Mouse (Mus musculus): ENCODE measurements around the gene Sinhcaf. TPM values are rescaled to one million over a fixed set of nuclear protein-coding genes. Genes with fewer than 3 reads are reported as not detected.
"Not testable (repeated sequence)": the region's sequence is repeated elsewhere in the genome, so short reads cannot be mapped to it uniquely, and the experiment has no call there.

Sinhcaf gene
- 45.6 and 48.1 TPM in 2 replicates for polyA plus RNA-seq (2014; fragmentation: Nextera tagmentation; extraction: Ambion mirVana)

- Histone ChIP-seq H3K36me3 (replicated peaks; ENCODE audit: control insufficient read depth, insufficient read depth) (no peaks in the 10 kb centered on the region), H3K27me3 (ENCODE audit: control insufficient read depth, insufficient read depth, low read length) (no peaks in the 10 kb centered on the region), H3K4me2 (replicated peaks) (peak within 1 kb of the TSS; percentile 65), H3K9ac (peak within 1 kb of the TSS; percentile 86), H3K4me1 (replicated peaks; ENCODE audit: control insufficient read depth, insufficient read depth, low read length) (peaks cover 15% of the 10 kb centered on the region), H3K9me3 (ENCODE audit: control insufficient read depth, low read length) (no peaks in the 10 kb centered on the region), H3K27ac (peak within 1 kb of the TSS; percentile 83), H3K4me3 (replicated peaks; ENCODE audit: low read length) (peak within 1 kb of the TSS; percentile 86)
- peak; percentile 99 for DNase-seq (ENCODE audit: low spot score)
- peak; percentile 89 for ATAC-seq (ENCODE audit: low FRiP score)
- under 1% methylated on average over 41 of the region's 47 CpGs for WGBS
Observed at GRCm38 (mm10) chr6:148946409-148946742, at the start of gene Sinhcaf. Gene Sinhcaf (minus strand): TSS chr6:148946467.

- H3K4me3 ChIP-seq (replicated peaks; ENCODE audit: low read length): no peak overlapping the region
- WGBS: 60% methylated on average over 5 of the region's 5 CpGs
- no peak for ATAC-seq (ENCODE audit: low FRiP score)
- H3K9me3 ChIP-seq (ENCODE audit: control insufficient read depth, low read length): no peaks in the 10 kb centered on the region
- H3K27ac ChIP-seq: no peak overlapping the region
- no peaks in the 10 kb centered on the region for H3K27me3 ChIP-seq (ENCODE audit: control insufficient read depth, insufficient read depth, low read length)
- no peaks in the 10 kb centered on the region; the same call in 1 of the 2 replicates for H3K4me1 ChIP-seq (replicated peaks; ENCODE audit: control insufficient read depth, insufficient read depth, low read length)
- no peak overlapping the region for H3K9ac ChIP-seq
- DNase-seq (ENCODE audit: low spot score): no peak
- H3K4me2 ChIP-seq (replicated peaks): no peak overlapping the region
- H3K36me3 ChIP-seq (replicated peaks; ENCODE audit: control insufficient read depth, insufficient read depth): peaks cover 59% of the 10 kb centered on the region
Observed at GRCm38 (mm10) chr6:148994327-148994999, 48.2 kb upstream of the Sinhcaf start.

DNA sequence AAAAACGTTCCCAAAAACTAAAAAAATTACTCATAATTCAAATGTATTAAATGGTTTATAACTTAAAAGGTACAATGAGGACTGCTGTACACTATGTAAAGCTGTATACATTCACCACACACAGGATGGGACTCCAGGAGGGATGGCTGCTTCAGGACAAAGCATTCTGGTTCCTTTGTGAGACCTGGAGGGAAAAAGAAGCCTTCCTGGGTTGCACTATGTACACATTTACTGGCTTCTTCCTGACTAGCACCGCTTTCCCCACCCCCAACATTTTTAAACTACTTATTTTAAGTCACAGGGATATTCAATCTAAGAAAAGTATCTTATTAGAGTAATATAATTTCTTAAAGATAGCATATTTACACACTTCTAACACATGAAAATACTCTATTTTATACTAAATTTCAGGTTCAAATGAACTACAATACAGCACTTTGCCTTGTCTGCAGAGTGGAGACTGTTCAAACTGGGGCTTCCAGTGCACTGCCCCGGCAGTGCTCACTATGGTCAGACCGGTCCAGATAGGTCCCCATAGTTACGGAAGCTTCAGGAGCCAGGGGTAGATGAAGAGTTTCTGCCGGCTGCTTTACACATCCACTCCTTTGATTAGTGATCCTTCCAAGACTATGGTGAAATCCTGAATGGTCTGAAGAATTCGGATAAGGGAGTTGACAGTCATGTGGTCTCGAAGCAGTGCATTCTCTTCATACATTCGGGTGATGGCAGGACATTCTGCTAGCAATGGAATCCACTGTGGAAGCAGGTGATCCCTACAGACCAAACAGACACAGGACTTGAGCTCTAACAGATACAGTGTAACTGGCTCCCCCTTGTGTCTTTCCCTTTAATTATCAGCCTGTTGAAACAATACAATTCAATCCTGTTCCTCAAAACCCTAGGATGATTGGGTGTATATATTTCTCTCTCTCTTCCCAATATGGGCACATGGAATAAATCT, 47.1 kb upstream of the Sinhcaf start:
- Histone ChIP-seq H3K27ac (no peak overlapping the region), H3K9ac (no peak overlapping the region), H3K9me3 (ENCODE audit: control insufficient read depth, low read length) (no peaks in the 10 kb centered on the region), H3K4me1 (replicated peaks; ENCODE audit: control insufficient read depth, insufficient read depth, low read length) (no peaks in the 10 kb centered on the region; the same call in 1 of the 2 replicates), H3K4me3 (replicated peaks; ENCODE audit: low read length) (no peak overlapping the region), H3K4me2 (replicated peaks) (no peak overlapping the region), H3K27me3 (ENCODE audit: control insufficient read depth, insufficient read depth, low read length) (no peaks in the 10 kb centered on the region), H3K36me3 (replicated peaks; ENCODE audit: control insufficient read depth, insufficient read depth) (peaks cover 50% of the 10 kb centered on the region)
- DNase-seq (ENCODE audit: low spot score) (peak; percentile 67), ATAC-seq (ENCODE audit: low FRiP score) (peak; percentile 75; the same call in 1 of the 2 replicates)
- WGBS: 10% methylated on average over 9 of the region's 9 CpGs

GRCm38 (mm10) chr6:148992373-148993116, 46.3 kb upstream of the Sinhcaf start:
- Histone ChIP-seq H3K4me1 (replicated peaks; ENCODE audit: control insufficient read depth, insufficient read depth, low read length) (no peaks in the 10 kb centered on the region; the same call in 1 of the 2 replicates), H3K4me2 (replicated peaks) (no peak overlapping the region), H3K9ac (no peak overlapping the region), H3K27me3 (ENCODE audit: control insufficient read depth, insufficient read depth, low read length) (no peaks in the 10 kb centered on the region), H3K36me3 (replicated peaks; ENCODE audit: control insufficient read depth, insufficient read depth) (peaks cover 41% of the 10 kb centered on the region), H3K27ac (peak overlapping the region; percentile 8; the same call in 1 of the 2 replicates), H3K9me3 (ENCODE audit: control insufficient read depth, low read length) (no peaks in the 10 kb centered on the region), H3K4me3 (replicated peaks; ENCODE audit: low read length) (no peak overlapping the region)
- DNase-seq (ENCODE audit: low spot score) (no peak), ATAC-seq (ENCODE audit: low FRiP score) (no peak)
- 20% methylated on average over 4 of the region's 4 CpGs for WGBS

GRCm38 (mm10) chr6:148991660-148992372, 45.5 kb upstream of the Sinhcaf start:
- Histone ChIP-seq H3K4me1 (replicated peaks; ENCODE audit: control insufficient read depth, insufficient read depth, low read length) (no peaks in the 10 kb centered on the region; the same call in 1 of the 2 replicates), H3K9ac (no peak overlapping the region), H3K27ac (peak overlapping the region; percentile 8; the same call in 1 of the 2 replicates), H3K36me3 (replicated peaks; ENCODE audit: control insufficient read depth, insufficient read depth) (peaks cover 34% of the 10 kb centered on the region), H3K4me2 (replicated peaks) (no peak overlapping the region), H3K9me3 (ENCODE audit: control insufficient read depth, low read length) (no peaks in the 10 kb centered on the region), H3K4me3 (replicated peaks; ENCODE audit: low read length) (no peak overlapping the region), H3K27me3 (ENCODE audit: control insufficient read depth, insufficient read depth, low read length) (no peaks in the 10 kb centered on the region)
- WGBS: 31% methylated on average over 6 of the region's 6 CpGs
- DNase-seq (ENCODE audit: low spot score) (no peak), ATAC-seq (ENCODE audit: low FRiP score) (no peak)

DNA sequence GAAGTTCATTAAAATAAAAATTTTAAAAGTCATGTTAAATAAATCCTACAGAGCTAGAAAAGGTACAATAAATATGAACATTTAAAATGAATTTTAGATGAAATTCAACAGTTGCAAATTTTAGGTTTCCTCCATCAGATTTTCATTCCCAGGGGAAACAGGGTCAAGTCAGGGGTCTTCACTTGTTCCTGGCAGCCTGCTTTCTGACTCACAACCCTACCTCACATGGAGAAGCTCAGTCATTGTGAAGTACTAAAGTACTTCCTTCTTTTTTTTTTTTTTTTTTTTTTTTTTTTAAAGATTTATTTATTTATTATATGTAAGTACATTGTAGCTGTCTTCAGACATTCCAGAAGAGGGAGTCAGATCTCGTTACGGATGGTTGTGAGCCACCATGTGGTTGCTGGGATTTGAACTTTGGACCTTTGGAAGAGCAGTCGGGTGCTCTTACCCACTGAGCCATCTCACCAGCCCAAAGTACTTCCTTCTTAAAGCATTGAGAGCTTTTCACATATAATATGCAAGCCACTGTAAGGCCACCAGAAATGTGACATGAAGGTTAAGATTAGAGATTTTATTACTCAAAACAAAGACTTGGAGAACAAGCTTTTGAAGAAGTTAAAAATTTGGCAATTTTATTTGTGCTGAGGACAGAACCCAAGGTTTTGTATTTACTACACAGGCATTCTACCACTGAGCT, 43.7 kb upstream of the Sinhcaf start:
- 73% methylated on average over 1 of the region's 3 CpGs for WGBS
- not testable (repeated sequence) for H3K4me3 ChIP-seq (replicated peaks; ENCODE audit: low read length); H3K4me2 ChIP-seq (replicated peaks); DNase-seq (ENCODE audit: low spot score); H3K9ac ChIP-seq; H3K27me3 ChIP-seq (ENCODE audit: control insufficient read depth, insufficient read depth, low read length); H3K9me3 ChIP-seq (ENCODE audit: control insufficient read depth, low read length); H3K4me1 ChIP-seq (replicated peaks; ENCODE audit: control insufficient read depth, insufficient read depth, low read length); ATAC-seq (ENCODE audit: low FRiP score); H3K27ac ChIP-seq
- H3K36me3 ChIP-seq (replicated peaks; ENCODE audit: control insufficient read depth, insufficient read depth): peaks cover 25% of the 10 kb centered on the region

DNA sequence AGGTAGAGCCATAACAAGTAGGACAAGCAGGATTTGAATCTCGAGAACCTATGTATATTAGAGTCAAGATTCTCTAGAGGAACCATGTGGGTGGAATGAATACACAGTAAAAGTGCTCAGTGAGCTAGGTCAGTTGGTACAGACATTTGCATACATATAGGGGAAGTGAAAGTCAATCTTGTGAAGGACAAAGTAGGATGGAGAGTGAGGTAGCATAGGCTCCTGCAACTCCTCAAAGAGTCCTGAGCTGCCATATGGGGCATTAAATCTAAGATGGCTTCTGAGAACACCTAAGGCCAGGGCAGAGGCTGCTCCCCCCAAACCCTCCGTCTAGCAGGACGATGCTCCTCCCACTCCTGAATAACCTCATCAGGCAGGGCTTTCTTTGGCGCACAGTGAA, 39.7 kb upstream of the Sinhcaf start:
- Histone ChIP-seq H3K4me2 (replicated peaks) (no peak overlapping the region), H3K36me3 (replicated peaks; ENCODE audit: control insufficient read depth, insufficient read depth) (peaks cover 6% of the 10 kb centered on the region; the same call in 1 of the 2 replicates), H3K27ac (no peak overlapping the region), H3K27me3 (ENCODE audit: control insufficient read depth, insufficient read depth, low read length) (no peaks in the 10 kb centered on the region), H3K9me3 (ENCODE audit: control insufficient read depth, low read length) (no peaks in the 10 kb centered on the region), H3K9ac (no peak overlapping the region), H3K4me1 (replicated peaks; ENCODE audit: control insufficient read depth, insufficient read depth, low read length) (no peaks in the 10 kb centered on the region), H3K4me3 (replicated peaks; ENCODE audit: low read length) (no peak overlapping the region)
- WGBS: 94% methylated on average over 4 of the region's 4 CpGs
- no peak for ATAC-seq (ENCODE audit: low FRiP score)
- DNase-seq (ENCODE audit: low spot score): no peak

- Histone ChIP-seq H3K4me2 (replicated peaks) (no peak overlapping the region), H3K9me3 (ENCODE audit: control insufficient read depth, low read length) (no peaks in the 10 kb centered on the region), H3K36me3 (replicated peaks; ENCODE audit: control insufficient read depth, insufficient read depth) (no peaks in the 10 kb centered on the region), H3K4me1 (replicated peaks; ENCODE audit: control insufficient read depth, insufficient read depth, low read length) (no peaks in the 10 kb centered on the region), H3K27me3 (ENCODE audit: control insufficient read depth, insufficient read depth, low read length) (no peaks in the 10 kb centered on the region), H3K9ac (no peak overlapping the region), H3K27ac (no peak overlapping the region), H3K4me3 (replicated peaks; ENCODE audit: low read length) (no peak overlapping the region)
- ATAC-seq (ENCODE audit: low FRiP score): no peak
- WGBS: 85% methylated on average over 2 of the region's 3 CpGs
- DNase-seq (ENCODE audit: low spot score): no peak
Observed at GRCm38 (mm10) chr6:148980495-148980894, 34.2 kb upstream of the Sinhcaf start.

Measured in hindbrain, embryonic 14.5 days (tissue).